Mouse (Mus musculus): ENCODE results near the gene Rhbdf2.

Gene Rhbdf2

DNA sequence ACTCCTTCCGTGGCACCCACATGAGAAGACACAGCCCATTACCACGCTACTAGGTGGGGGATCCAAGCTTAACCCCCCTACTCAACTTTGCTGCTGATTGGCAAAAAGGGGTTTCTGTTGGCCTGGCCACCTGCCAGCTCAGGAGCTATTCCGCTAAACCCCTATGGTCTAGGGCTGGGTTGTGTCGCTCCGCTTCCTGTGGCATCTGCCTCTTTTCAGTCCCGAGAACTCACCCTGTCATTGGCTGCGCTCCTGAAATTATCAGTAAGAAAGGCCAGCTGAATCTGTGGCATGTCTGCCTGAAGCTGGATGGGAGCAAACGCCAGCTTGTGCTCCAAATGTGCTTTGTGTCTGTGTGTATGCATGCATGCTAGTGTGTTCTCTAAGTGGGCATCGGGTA is 33.4 kb upstream of the Rhbdf2 start:
- no peak for ATAC-seq (ENCODE audit: insufficient number of reproducible peaks, low FRiP score, low TSS enrichment)

DNA sequence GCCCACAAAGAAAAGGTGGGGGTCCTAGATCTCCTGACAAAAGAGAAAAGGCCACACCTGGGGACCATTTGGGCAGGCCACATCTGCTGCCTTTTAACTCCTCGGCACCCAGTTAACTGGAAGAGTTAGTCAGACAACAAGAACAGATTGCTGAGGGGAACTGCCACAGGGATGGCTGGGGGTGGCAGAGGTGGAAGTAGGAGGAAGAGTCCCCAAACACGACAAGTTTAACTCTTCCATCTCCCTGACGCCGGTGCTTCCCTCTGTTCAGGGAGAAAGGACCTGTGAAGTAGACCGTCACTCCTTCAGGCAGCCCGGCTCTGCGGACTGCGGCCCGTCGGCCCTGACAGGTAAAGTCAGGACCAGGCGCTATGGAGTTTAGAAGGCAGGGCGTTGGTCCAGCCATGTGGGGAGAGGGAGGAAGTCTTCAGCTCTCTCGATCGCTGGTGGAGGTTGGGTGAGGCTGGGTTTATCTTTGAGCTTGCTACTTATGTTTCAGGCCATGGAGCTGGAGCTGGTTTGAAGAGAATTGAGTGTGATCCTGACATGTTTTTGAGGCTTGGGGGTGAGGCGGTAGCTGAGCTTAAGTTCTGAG is 32.3 kb upstream of the Rhbdf2 start:
- no peak for ATAC-seq (ENCODE audit: insufficient number of reproducible peaks, low FRiP score, low TSS enrichment)

DNA sequence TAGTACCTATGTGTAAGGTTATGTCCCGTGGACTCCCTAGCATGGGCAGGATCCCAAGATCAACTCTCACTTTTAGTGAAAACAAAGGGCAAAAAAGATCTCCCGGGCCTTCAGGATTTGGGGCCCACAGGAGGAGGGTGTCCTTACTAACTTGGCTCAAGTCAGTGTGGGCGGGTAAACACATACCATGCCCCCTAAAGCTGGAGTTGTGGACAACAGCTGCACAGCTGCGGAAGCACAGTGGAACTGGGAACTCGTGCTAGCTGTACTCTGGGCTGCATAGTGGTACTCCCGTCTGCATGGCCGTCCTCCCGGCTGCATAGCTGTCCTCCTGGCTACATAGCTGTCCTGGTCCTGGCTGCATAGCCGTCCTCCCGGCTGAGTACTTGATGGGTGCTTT is 31.4 kb upstream of the Rhbdf2 start:
- no peak for ATAC-seq (ENCODE audit: insufficient number of reproducible peaks, low FRiP score, low TSS enrichment)

DNA sequence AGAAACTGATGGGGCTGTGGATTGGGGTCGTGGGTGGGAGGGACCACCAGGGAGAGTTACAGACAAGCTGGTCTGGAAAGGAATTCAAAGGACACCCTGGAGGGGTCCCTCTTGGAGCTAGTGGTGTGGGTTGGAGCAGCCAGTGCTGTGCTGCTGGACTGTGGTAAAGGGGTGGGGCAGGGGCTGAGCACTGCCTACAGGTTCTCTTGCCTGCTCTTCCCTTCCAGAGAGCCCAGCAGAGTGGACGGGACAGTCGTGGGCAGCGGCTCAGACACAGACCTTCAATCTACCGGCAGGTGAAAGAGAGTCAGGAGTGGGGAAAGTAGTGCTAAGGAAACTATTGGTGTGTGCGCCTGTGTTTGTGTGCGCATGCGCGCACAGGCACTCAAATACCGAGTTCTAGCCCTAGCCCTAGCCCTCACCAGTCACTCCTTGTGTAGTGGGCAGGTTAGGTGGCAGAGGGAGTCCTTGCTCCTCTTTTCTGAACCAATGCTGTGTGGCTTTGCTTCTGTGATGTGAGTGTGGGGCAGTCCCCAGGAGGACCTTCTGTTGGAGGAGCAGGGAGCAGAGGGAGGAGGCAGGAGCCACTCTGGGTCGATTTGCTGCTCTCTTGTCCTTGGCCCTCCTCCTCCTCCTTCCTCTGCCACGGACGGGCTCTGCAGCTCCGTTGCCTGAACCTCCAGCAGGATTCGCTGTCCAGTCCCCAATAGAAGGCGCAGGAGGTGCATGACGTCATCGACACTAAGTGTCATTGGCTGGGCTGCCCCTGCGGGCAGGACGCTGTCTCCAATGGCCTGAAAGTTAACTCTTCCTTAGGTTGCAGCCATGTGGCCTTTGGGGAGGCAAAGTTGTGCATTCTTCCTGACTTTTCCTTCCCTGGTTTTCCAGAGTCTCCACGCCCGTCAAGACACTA is 30.7 kb upstream of the Rhbdf2 start:
- ATAC-seq (ENCODE audit: insufficient number of reproducible peaks, low FRiP score, low TSS enrichment): peak; percentile 83

GRCm38 (mm10) chr11:116656348-116657191 is 29.8 kb upstream of the Rhbdf2 start:
- ATAC-seq (ENCODE audit: insufficient number of reproducible peaks, low FRiP score, low TSS enrichment): no peak

DNA sequence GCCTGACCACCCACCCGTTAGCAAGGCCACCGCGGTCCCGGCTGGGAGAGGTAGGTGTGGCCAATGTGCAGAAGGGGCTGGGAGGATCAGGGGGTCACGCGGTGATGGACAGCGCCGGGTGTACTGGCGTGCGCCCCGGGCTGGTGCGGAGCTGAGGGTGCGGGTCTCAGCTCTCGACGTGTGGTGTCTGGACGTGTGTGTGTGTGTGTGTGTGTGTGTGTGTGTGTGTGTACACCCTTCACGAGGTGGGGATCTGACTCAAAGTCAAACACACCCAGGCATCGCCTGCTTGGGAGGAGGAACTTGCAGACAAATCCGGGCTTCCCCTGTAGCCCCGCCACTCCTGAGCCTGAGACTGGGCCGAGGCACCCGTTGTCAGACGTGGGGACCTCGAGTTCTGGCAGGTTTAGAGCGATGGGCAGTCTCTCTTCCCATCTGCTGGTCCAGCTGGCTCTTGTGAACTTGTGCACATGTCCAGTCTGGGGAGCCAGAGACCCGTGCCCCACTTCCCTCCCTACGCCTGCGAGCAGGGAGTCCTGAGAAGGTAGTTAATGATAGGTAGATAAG is 27.5 kb upstream of the Rhbdf2 start, which contains the start of gene Cygb:
Gene Cygb (minus strand): TSS at position 59 of the 567 bp plus-strand sequence.
- ATAC-seq (ENCODE audit: insufficient number of reproducible peaks, low FRiP score, low TSS enrichment): no peak

DNA sequence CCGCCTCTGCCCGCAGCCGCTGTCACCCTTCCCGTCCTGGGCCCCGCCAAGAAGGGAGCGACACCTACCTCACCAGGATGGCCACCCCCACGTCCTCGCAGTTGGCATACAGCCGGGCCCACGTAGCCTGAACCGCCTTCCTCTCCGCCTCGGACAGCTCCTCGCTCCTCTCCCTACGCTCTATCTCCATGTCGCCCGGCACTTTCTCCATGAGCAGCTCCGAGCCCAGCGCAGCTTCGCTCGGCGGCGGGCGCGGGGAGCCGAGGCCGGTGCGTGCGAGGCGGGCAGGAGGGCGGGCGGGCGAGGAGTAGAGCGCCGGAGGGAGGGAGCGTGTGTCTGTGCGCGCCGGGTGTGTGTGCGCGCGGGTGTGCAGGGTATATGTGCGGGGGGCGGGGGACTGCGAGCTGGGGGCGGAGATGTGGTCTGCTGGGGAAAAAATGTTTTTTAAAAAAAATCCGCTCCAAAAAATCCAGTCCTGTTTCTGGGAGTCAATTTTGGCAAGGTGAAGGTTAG is 26.9 kb upstream of the Rhbdf2 start:
- peak; percentile 11; the same call in 1 of the 2 replicates for ATAC-seq (ENCODE audit: insufficient number of reproducible peaks, low FRiP score, low TSS enrichment)

DNA sequence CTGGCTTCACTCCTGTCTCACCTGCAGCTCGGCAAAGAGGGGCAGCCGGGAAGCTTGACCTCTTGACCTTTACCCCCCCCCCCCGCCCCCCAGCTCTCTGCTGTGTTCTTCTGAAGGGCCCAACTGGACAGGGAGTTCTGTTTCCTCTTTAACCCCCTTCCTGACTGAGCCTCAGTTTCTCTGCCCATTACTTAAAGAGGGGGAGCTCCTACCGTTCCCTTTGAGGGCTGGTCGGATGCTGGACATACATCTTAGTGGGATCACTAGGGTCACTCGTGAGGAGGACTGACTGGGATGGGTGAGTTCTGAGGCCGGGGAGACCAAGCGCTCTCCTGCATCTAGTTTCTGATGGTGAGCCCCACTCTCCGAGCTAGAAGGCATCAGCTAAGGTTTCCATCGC is 26.4 kb upstream of the Rhbdf2 start, which contains the start of gene Prcd:
Gene Prcd (plus strand): TSS at position 301 of the 400 bp plus-strand sequence.
- no peak for ATAC-seq (ENCODE audit: insufficient number of reproducible peaks, low FRiP score, low TSS enrichment)

- ATAC-seq (ENCODE audit: insufficient number of reproducible peaks, low FRiP score, low TSS enrichment): no peak
These were observed 25.7 kb upstream of the Rhbdf2 start for GRCm38 (mm10) chr11:116652330-116653098.

DNA sequence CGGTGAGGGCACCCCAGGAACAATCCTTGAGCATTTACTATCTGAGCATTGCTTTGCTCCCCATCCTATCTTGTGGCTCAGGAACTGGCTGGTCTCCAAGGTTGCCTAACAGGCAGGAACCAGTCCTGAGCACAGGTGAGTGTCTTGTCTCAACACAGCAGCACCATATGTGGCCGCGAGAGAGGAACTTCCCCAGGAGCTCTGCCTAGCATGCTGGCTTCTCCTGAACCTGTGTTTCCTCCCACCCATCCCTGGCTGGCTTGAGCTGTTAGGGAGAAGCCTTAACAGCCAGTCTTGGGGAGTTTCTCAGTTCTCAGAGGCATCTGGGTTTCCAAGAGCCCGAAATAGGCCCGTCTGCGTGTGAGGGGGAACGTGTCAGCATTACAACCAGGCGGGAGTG is 24.5 kb upstream of the Rhbdf2 start:
- ATAC-seq (ENCODE audit: insufficient number of reproducible peaks, low FRiP score, low TSS enrichment): no peak

- ATAC-seq (ENCODE audit: insufficient number of reproducible peaks, low FRiP score, low TSS enrichment): no peak
These were observed 24.0 kb upstream of the Rhbdf2 start for GRCm38 (mm10) chr11:116650811-116651210.

DNA sequence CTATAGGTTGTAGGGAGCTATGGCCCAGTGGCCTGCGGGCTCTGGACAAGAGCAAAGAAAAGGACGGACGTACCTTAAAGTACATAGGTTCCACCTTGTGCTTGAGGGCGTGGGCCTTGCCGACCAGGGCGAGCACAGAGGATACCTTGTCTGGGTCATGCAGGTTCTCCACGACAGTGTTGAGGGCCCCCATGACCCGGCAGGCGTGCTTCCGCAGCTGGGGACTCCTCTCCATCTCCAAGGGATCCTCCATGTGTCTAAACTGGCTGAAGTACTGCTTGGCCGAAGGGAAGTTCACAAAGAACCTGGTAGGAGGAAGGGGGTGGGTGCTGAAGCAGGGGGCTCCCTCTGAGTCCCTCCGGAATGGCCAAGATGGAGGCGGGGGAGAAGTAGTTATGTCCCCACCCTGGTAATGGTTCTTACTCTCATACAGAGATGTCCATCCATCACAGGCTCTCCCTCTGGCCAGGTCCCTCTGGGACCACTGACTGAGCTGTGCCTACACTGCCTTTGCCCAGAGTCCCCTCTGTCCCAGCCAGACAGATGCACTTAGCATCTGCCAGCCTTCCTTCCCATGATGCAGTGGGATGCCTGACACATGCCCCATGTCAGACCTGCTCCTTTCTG is 23.0 kb upstream of the Rhbdf2 start:
- no peak for ATAC-seq (ENCODE audit: insufficient number of reproducible peaks, low FRiP score, low TSS enrichment)

DNA sequence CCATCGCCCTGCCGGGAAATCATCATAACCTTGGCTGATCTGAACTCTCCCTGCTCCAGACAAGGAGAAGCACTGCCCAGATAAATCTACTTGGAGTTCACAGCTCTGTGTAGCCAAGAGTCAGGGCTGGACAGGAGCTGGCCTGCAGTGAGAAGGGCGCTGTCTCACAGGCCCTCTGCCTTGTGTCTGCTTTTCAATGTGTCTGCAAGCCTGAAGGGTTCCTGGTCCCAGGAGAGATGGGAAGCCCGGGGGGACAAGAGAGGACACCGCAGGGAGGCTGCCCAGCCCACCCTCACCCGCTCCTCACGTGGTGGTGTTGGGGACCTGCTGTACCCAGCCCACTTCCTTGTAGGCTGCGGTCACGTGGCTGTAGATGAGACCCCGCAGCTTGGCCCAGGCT is 22.2 kb upstream of the Rhbdf2 start:
- no peak for ATAC-seq (ENCODE audit: insufficient number of reproducible peaks, low FRiP score, low TSS enrichment)

DNA sequence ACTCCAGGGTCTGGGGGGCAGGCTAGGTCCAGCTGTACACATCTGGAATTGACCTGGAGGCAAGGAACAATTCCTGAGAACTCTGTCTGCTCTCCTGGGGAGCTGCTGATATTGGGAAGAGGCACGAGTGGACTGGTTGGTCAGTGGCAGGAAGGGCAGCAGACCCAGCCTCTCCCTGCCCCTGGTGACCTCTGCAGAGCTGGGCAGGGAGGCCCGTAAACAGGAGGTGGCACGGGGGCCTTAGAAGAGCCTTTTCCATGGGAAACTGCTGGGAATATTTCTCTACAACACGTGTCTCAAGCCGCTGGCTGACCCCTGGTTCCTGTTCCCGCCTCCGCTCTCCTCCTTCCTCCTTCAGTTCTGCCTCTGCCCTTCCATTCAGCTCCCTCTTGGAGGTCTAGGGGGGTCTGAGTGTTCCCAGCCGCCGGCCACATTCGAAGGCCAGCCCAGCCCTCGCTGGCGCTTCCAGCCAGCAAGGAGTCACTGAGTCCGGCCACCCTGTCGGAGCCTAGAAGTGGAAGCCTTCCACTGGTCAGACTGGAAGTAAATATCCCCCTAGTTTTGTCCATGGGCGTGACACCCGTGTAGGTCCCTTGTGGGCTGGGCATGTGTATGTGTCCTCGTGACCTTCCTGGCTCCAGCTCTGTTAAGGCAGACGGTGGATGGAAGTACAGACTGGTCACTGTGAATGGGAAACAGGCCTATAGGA is 21.5 kb upstream of the Rhbdf2 start:
- no peak for ATAC-seq (ENCODE audit: insufficient number of reproducible peaks, low FRiP score, low TSS enrichment)

DNA sequence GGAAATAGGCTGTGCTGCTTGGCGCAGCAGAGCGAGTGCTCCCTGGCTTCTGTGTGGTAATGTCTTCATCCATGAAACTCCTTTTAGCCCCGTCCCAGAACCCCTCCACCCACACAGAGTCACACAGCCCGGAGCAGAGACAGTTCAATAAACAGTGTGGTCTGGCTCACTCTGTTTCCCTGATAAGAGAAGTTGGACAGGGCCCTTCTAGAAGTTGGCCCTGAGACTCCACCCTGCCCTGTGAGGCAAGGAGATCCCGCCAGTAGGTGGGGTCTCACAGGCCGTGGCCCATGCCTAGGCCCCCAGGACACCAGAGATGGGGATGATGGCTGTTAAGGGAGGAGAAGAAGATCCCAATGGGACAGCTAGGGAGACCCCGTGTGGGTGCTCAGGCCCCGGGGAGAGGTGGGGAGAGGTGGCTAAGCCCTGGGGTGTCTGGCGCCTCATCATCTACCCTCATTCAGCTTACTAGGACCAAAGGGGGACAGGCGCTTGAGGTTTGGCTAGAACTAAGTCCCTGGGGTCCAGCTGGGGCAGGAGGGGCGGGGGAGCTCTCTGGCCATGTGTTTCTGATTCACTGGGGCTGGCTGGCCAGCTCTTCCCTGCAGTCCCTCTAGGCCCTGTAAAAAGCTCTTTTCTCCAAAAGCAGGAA is 20.6 kb upstream of the Rhbdf2 start:
- no peak for ATAC-seq (ENCODE audit: insufficient number of reproducible peaks, low FRiP score, low TSS enrichment)

- ATAC-seq (ENCODE audit: insufficient number of reproducible peaks, low FRiP score, low TSS enrichment): no peak
These were observed 20.0 kb upstream of the Rhbdf2 start for GRCm38 (mm10) chr11:116646771-116647170.

- no peak for ATAC-seq (ENCODE audit: insufficient number of reproducible peaks, low FRiP score, low TSS enrichment)
These were observed 19.3 kb upstream of the Rhbdf2 start for GRCm38 (mm10) chr11:116646136-116646535.

All from cerebellum, adult (tissue).